Mouse (Mus musculus): ENCODE measurements around the gene Gabpb2. TPM values are rescaled to one million over a fixed set of nuclear protein-coding genes. Genes with fewer than 3 reads are reported as not detected.

Gene Gabpb2
- total and polyA plus RNA-seq, 2 experiments from 2014 or later: 1.6 to 6.5 TPM

DNA sequence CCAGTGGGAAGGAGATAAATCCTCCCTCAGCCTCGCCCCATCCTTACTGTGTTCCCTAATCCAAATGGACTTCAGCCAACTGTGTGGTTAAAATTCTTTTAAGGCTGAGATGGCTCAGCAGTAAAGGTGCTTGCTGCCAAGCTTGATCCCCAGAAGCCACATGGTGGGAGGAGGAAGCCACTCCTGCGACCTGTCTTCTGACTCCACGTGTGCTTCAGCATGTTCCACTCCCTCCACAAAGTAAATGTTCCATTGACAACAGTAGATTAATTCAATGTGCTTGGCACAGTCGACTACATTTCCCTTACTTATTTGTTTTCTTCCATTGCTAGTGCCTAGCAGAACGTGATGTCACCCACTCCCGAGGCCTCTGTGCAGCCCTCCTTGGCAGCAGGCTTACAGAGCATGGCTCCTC, 23.0 kb downstream of the Gabpb2 start:
- no peak overlapping the region for H3K9ac ChIP-seq (replicated peaks; ENCODE audit: low read length, poor library complexity, severe bottlenecking)
- H3K4me3 ChIP-seq (ENCODE audit: low read depth, low read length): no peak overlapping the region
- peaks cover 17% of the 10 kb centered on the region for H3K36me3 ChIP-seq (ENCODE audit: insufficient read depth, low read length)
- no peaks in the 10 kb centered on the region for H3K4me1 ChIP-seq (ENCODE audit: insufficient read depth, low read length)
- no peaks in the 10 kb centered on the region for H3K9me3 ChIP-seq (ENCODE audit: low read length)
- ATAC-seq (ENCODE audit: low FRiP score) (no peak), DNase-seq (ENCODE audit: low spot score) (peak; percentile 43)
- TF ChIP-seq CTCF (IDR thresholded peaks at IDR 0.05): no peak
- H3K27me3 ChIP-seq (ENCODE audit: insufficient read depth, low read length): no peaks in the 10 kb centered on the region
- H3K27ac ChIP-seq (ENCODE audit: low read depth, low read length): no peak overlapping the region
- H3K4me2 ChIP-seq (ENCODE audit: low read depth, low read length, poor library complexity, severe bottlenecking): no peak overlapping the region
- 67% methylated on average over 6 of the region's 6 CpGs for WGBS

DNA sequence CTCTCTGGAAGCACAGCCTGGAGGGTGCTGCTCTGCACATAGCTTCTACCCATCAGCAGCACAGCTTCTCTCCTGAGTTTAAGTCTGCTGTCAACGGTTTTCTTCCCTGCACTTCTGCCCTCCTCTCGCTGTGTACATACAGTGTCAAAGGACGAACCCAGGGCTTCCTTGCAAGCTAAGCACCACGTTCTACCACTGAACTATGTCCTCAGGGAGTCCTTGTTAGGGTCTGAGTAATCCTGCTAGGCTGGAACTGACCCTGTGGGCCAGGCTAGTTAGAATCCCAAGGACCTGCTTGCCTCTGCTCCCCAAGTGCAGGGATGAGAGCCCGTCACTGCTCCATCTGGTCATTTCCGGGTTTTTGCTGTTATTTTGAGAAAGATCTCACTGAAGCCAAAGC, 30.8 kb downstream of the Gabpb2 start:
- no peak for TF ChIP-seq CTCF (IDR thresholded peaks at IDR 0.05)
- 91% methylated on average over 6 of the region's 6 CpGs for WGBS
- Histone ChIP-seq H3K9me3 (ENCODE audit: low read length) (no peaks in the 10 kb centered on the region), H3K27ac (ENCODE audit: low read depth, low read length) (no peak overlapping the region), H3K9ac (replicated peaks; ENCODE audit: low read length, poor library complexity, severe bottlenecking) (no peak overlapping the region), H3K36me3 (ENCODE audit: insufficient read depth, low read length) (peaks cover 25% of the 10 kb centered on the region), H3K4me1 (ENCODE audit: insufficient read depth, low read length) (no peaks in the 10 kb centered on the region), H3K4me3 (ENCODE audit: low read depth, low read length) (no peak overlapping the region), H3K27me3 (ENCODE audit: insufficient read depth, low read length) (no peaks in the 10 kb centered on the region), H3K4me2 (ENCODE audit: low read depth, low read length, poor library complexity, severe bottlenecking) (no peak overlapping the region)
- DNase-seq (ENCODE audit: low spot score) (no peak), ATAC-seq (ENCODE audit: low FRiP score) (no peak)

DNA sequence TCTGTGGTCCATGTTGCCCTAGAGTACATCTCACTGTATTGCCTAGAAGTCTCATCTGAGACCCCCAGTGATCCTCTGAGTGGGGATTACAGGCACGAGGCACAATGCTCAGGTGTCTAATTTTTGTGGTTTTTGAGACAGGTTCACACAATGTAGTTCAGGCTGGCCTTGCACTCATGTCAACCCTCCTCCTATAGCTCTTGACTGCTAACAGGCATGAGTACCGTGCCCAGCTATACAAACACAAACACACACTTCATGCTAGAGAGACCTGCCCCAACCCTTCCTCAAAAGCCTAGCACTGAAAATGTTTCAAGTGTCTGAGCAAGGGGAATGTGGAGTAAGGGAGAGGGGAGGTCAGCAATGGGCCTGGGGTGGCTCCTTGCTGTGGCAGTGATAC, 31.6 kb downstream of the Gabpb2 start:
- H3K4me1 ChIP-seq (ENCODE audit: insufficient read depth, low read length): no peaks in the 10 kb centered on the region
- H3K4me3 ChIP-seq (ENCODE audit: low read depth, low read length): no peak overlapping the region
- DNase-seq (ENCODE audit: low spot score): no peak
- no peak overlapping the region for H3K4me2 ChIP-seq (ENCODE audit: low read depth, low read length, poor library complexity, severe bottlenecking)
- H3K9me3 ChIP-seq (ENCODE audit: low read length): no peaks in the 10 kb centered on the region
- H3K9ac ChIP-seq (replicated peaks; ENCODE audit: low read length, poor library complexity, severe bottlenecking): no peak overlapping the region
- H3K27me3 ChIP-seq (ENCODE audit: insufficient read depth, low read length): no peaks in the 10 kb centered on the region
- WGBS: 97% methylated on average over 2 of the region's 2 CpGs
- ATAC-seq (ENCODE audit: low FRiP score): no peak
- no peak overlapping the region for H3K27ac ChIP-seq (ENCODE audit: low read depth, low read length)
- H3K36me3 ChIP-seq (ENCODE audit: insufficient read depth, low read length): peaks cover 25% of the 10 kb centered on the region
- no peak for TF ChIP-seq CTCF (IDR thresholded peaks at IDR 0.05)

DNA sequence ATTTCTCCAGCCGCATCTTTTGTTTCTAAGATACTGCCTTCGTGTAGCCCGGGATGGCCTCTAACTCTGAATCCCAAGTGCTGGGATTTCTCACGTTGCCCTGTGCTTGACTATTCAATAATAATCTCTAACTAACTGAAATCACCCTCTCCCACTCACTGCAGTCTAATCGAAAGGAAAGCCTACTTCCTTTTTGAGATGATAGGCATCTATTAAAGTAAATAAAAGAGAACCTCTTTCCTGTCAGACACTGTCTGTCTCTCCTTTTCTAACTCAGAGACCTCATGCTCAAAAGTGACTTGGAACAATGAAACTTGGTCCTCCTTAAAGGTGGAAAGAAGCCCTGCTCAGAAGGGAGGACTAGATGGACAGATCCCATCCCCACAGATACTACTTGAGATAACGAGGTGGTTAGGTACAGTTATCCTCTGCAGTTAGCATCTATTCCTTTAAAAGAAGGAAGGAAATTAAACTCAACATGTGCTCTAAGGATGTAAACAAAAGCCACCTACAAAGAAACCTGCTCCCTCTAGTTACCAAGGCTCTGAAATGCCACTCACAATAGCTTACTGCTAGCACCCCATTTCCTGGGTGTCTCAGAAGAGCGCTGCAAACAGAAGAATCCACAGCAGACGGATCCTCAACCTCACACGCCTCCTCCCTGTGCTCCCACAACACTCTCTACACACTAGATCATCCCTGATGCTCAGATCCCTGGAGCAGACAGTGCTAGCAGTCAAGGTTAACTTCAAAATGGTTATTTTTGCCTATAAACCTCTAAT, 32.7 kb downstream of the Gabpb2 start:
- Histone ChIP-seq H3K9me3 (ENCODE audit: low read length) (no peaks in the 10 kb centered on the region), H3K27me3 (ENCODE audit: insufficient read depth, low read length) (no peaks in the 10 kb centered on the region), H3K4me2 (ENCODE audit: low read depth, low read length, poor library complexity, severe bottlenecking) (no peak overlapping the region), H3K36me3 (ENCODE audit: insufficient read depth, low read length) (peaks cover 23% of the 10 kb centered on the region), H3K4me1 (ENCODE audit: insufficient read depth, low read length) (no peaks in the 10 kb centered on the region), H3K9ac (replicated peaks; ENCODE audit: low read length, poor library complexity, severe bottlenecking) (no peak overlapping the region), H3K27ac (ENCODE audit: low read depth, low read length) (no peak overlapping the region), H3K4me3 (ENCODE audit: low read depth, low read length) (no peak overlapping the region)
- no peak for TF ChIP-seq CTCF (IDR thresholded peaks at IDR 0.05)
- WGBS: 91% methylated on average over 9 of the region's 9 CpGs
- DNase-seq (ENCODE audit: low spot score): no peak
- no peak for ATAC-seq (ENCODE audit: low FRiP score)

DNA sequence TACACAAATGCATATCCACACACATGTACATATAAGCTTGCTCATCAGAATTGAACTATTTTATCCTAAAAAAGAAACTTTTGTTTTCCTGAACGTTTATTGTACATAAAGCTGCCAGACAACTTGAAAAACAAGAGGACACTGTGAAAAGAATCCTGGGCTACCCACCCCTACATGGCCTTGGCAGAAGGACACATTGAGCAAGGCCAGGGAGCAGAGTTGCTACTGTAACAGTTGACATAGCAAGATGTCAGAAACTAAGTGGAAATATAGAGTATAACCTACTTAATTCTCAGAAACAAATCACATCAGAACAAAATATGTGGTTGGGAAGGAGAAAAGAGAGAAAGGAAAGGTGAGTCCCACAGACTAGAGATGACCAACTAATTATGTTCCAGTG, 35.9 kb downstream of the Gabpb2 start:
- no peaks in the 10 kb centered on the region for H3K4me1 ChIP-seq (ENCODE audit: insufficient read depth, low read length)
- ATAC-seq (ENCODE audit: low FRiP score): no peak
- no peak for DNase-seq (ENCODE audit: low spot score)
- H3K4me3 ChIP-seq (ENCODE audit: low read depth, low read length): no peak overlapping the region
- no peaks in the 10 kb centered on the region for H3K9me3 ChIP-seq (ENCODE audit: low read length)
- no peaks in the 10 kb centered on the region for H3K27me3 ChIP-seq (ENCODE audit: insufficient read depth, low read length)
- peaks cover 6% of the 10 kb centered on the region; the same call in 1 of the 2 replicates for H3K36me3 ChIP-seq (ENCODE audit: insufficient read depth, low read length)
- H3K4me2 ChIP-seq (ENCODE audit: low read depth, low read length, poor library complexity, severe bottlenecking): no peak overlapping the region
- 75% methylated on average over 1 of the region's 1 CpGs for WGBS
- no peak for TF ChIP-seq CTCF (IDR thresholded peaks at IDR 0.05)
- H3K27ac ChIP-seq (ENCODE audit: low read depth, low read length): no peak overlapping the region
- no peak overlapping the region for H3K9ac ChIP-seq (replicated peaks; ENCODE audit: low read length, poor library complexity, severe bottlenecking)

DNA sequence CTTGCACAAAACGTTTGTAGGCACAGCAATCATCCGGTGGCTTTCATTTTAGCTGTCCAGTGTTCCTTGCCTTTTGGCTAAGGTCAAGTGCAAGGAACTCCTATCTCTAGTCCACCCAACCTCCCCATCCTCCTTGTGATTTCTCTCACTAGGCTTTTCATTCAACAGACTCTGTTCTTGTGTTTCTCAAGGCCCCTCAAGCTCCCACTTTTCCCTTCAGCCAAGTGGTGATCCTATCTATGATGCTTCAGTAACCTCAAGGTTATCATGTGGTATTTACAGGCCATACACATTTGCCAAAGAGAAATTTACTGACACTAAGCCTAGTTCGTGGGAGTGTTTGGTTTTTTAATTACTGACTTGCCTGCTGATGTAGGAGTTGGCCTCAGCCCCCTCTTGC, 37.8 kb downstream of the Gabpb2 start:
- Histone ChIP-seq H3K4me1 (ENCODE audit: insufficient read depth, low read length) (no peaks in the 10 kb centered on the region), H3K27ac (ENCODE audit: low read depth, low read length) (no peak overlapping the region), H3K9me3 (ENCODE audit: low read length) (no peaks in the 10 kb centered on the region), H3K9ac (replicated peaks; ENCODE audit: low read length, poor library complexity, severe bottlenecking) (no peak overlapping the region), H3K4me3 (ENCODE audit: low read depth, low read length) (no peak overlapping the region), H3K27me3 (ENCODE audit: insufficient read depth, low read length) (no peaks in the 10 kb centered on the region), H3K36me3 (ENCODE audit: insufficient read depth, low read length) (peaks cover 2% of the 10 kb centered on the region; the same call in 1 of the 2 replicates), H3K4me2 (ENCODE audit: low read depth, low read length, poor library complexity, severe bottlenecking) (no peak overlapping the region)
- TF ChIP-seq CTCF (IDR thresholded peaks at IDR 0.05): no peak
- ATAC-seq (ENCODE audit: low FRiP score): no peak
- DNase-seq (ENCODE audit: low spot score): no peak
- WGBS: 68% methylated on average over 3 of the region's 3 CpGs
